12 mouse cellular contexts compared by ENCODE assay signal in the genomic region with DNA sequence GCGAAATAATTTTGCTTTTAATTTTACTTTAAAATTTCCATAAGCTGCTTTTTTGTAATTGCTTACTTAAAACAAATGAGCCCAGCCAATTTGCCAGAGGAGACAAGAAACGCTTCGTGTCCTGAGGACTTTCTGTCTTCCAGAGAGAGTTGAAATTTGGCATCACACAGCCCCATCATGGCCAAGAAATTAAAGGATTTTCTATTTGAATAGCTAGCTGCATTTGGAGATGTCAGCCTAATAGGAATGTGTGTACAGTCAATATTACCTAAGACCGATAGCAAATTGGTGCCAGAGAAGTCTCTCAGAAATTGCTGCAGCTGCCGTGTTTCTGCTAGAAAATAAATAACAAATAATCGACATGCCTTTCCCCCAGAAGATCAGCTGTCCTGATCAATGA.
"Had no signal": no experiment of that assay in that cellular context is flagged by ENCODE, and none has a peak within 500 bp of the region (broad histone marks: within the 10 kb centered on the region; RNA-seq: fewer than 3 reads in every experiment).

No protein-coding gene starts in this region.

- H3K4me3 ChIP-seq: limb, embryonic 13.5 days; liver, embryonic 12.5 days; megakaryocyte, embryonic 14.5 days; midbrain, embryonic 13.5 days; neural tube, embryonic 12.5 days had no signal

- ATAC-seq: liver, embryonic 12.5 days; midbrain, embryonic 13.5 days had no signal

- H3K9me3 ChIP-seq: limb, embryonic 13.5 days; liver, embryonic 12.5 days; megakaryocyte, embryonic 14.5 days; midbrain, embryonic 13.5 days; neural tube, embryonic 12.5 days had no signal

- H3K4me1 ChIP-seq: limb, embryonic 13.5 days; liver, embryonic 12.5 days; megakaryocyte, embryonic 14.5 days; midbrain, embryonic 13.5 days; neural tube, embryonic 12.5 days had no signal

- H3K27me3 ChIP-seq: limb, embryonic 13.5 days; liver, embryonic 12.5 days; megakaryocyte, embryonic 14.5 days; midbrain, embryonic 13.5 days; neural tube, embryonic 12.5 days had no signal

- DNase-seq: kidney, postnatal 10 days; layer of hippocampus, postnatal 36 days; lung, embryonic 14.5 days; lung, postnatal 10 days; lung, postnatal 4 days; thymus, postnatal 4 days had no signal

- H3K27ac ChIP-seq: limb, embryonic 13.5 days; liver, embryonic 12.5 days; midbrain, embryonic 13.5 days; neural tube, embryonic 12.5 days; stomach, postnatal 0 days had no signal

- H3K36me3 ChIP-seq: limb, embryonic 13.5 days; liver, embryonic 12.5 days; midbrain, embryonic 13.5 days; neural tube, embryonic 12.5 days had no signal

- H3K9ac ChIP-seq: limb, embryonic 13.5 days; liver, embryonic 12.5 days; lung, embryonic 14.5 days; midbrain, embryonic 13.5 days; neural tube, embryonic 12.5 days had no signal

- H3K4me2 ChIP-seq: limb, embryonic 13.5 days; liver, embryonic 12.5 days; lung, embryonic 14.5 days; midbrain, embryonic 13.5 days; neural tube, embryonic 12.5 days had no signal
